Mouse (Mus musculus) gastrocnemius, postnatal 36 days (tissue): ENCODE measurements around the gene Ppp1r21. TPM values are rescaled to one million over a fixed set of nuclear protein-coding genes. Genes with fewer than 3 reads are reported as not detected.

Experiments
- DNase-seq, 2 experiments: peaks; one replicate each; pipeline ENCODE4 v3.0.0; 2022
- intact Hi-C: fragments of 180-260 bp; cut with DNase I; formaldehyde crosslinking; loops from one replicate; pipeline ENCODE4 v1.15.1; 2025
- total RNA-seq, 2 experiments: library from RNA; stranded (reverse); gene quantifications; 2 replicates each; pipeline ENCODE4 v1.2.3; 2021

Gene Ppp1r21
- total RNA-seq, 2 experiments from 2014 or later: 4.5 to 4.7 TPM

GRCm38 (mm10) chr17:88511095-88511551 lies 18.8 kb upstream of the Ppp1r21 start:
- peak; percentile 74 to 83 for DNase-seq
- intact Hi-C loops: loop anchor here (2.0 to 10.0 kb wide), 3 partner anchors 184 to 486 kb away; no protein-coding TSS in a partner anchor

- DNase-seq: no peak
- intact Hi-C loops: loop anchor here (10.0 kb wide), 1 partner anchor 492 kb away; no protein-coding TSS in a partner anchor
These were observed 13.4 kb upstream of the Ppp1r21 start for GRCm38 (mm10) chr17:88516477-88516876.

- intact Hi-C loops: no loop called here
- no peak for DNase-seq
These were observed 2.1 kb upstream of the Ppp1r21 start for GRCm38 (mm10) chr17:88527781-88528180.

- intact Hi-C loops: loop anchor here (2.0 kb wide), 1 partner anchor 111 kb away; no protein-coding TSS in a partner anchor
- no peak for DNase-seq
These were observed 310 bp downstream of the Ppp1r21 start for GRCm38 (mm10) chr17:88530236-88530619.

DNA sequence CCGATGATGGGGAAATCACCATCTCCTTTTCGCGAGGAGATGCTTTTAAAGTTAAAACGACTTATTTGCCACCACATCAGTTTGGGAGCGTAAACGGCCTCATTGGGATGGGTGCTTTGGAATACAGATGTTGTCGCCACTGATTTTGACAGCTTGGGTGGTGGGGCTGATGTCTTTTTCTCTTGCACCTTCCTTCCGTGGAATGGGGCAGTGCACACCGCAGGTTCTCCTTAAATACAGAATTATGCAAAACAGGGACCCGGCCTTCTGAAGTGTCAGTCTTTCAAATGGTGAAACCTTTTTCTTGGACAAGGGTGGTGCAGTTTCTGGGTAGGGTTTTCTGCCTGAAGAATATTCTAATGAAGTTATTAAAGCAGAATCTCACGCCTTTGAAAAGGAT lies 749 bp downstream of the Ppp1r21 start:
- no peak for DNase-seq
- intact Hi-C loops: loop anchor here (2.0 kb wide), 1 partner anchor 110 kb away; no protein-coding TSS in a partner anchor

DNA sequence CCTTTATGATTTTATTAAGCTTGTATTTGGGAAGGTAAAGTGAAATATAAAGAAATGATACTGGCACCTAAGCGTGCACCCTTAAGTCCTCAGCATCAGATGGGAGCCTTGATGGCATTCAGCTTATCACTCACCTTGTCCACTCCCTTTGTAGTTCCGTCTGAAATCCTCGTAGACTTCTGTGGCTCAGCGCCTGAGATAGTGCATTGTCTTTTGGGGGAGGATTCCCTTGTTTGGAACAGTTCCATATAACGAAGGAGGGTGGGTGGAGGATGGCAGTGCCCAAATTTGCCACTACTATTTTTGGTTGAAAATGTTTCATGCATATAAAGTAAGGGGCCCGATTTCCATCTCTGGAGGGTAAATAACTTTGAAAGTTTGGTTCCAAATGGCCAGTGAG lies 1.3 kb downstream of the Ppp1r21 start:
- no peak for DNase-seq
- intact Hi-C loops: loop anchor here (2.0 kb wide), 1 partner anchor 110 kb away; no protein-coding TSS in a partner anchor

GRCm38 (mm10) chr17:88537842-88538430 lies 8.0 kb downstream of the Ppp1r21 start:
- intact Hi-C loops: no loop called here
- no peak for DNase-seq

DNA sequence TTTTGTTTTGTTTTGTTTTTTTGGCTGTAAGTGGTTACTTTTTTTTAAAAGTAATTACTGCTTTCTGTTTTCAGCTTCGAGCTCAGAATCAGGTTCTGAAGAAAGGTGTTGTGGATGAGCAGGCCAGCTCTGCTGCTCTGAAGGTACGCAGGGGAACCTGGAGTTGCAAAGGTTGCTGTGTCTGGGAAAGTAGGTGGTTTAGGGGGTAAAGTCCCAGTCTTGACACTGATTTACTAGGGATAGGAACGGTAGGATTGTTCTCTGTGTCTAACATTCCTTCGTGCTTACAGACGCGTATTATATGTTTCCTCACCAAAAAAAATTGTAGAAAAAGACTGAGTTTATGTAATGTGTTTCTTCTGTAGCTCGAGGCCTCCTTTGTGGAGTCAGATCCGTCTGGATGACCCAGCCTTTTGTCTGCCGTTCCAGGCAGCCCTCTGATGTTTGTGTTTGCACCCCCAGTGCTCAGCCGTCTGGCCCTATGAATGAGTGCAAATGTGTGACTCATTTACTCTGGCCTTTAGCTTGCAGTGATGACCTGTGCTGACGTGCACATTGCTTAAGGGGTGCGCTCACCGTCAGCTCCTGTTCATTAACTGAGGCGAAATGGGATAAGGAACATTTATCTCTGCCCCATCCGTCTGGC lies 13.0 kb downstream of the Ppp1r21 start:
- intact Hi-C loops: no loop called here
- no peak for DNase-seq

DNA sequence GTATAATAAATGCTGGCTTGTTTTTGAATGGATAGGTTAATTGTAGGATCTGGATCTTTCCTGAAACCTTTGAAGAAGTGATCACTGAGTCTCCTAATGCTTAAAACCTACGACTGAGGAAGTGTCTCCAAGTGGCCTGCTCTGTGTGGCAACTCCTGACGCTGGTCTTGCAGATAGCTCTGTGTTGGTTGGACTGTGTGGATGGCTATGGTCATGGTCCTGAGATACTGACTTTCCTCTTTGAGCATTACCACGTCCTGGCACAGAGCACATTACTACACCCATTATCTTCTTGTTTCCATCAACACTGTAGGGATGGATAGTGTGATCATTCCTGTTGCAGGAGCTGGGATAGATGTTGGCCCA lies 13.5 kb downstream of the Ppp1r21 start:
- no peak for DNase-seq
- intact Hi-C loops: no loop called here

GRCm38 (mm10) chr17:88545217-88545784 lies 15.4 kb downstream of the Ppp1r21 start:
- DNase-seq: no peak
- intact Hi-C loops: no loop called here

GRCm38 (mm10) chr17:88546745-88547144 lies 16.8 kb downstream of the Ppp1r21 start:
- intact Hi-C loops: no loop called here
- DNase-seq: no peak

- intact Hi-C loops: no loop called here
These were observed 19.7 kb downstream of the Ppp1r21 start for GRCm38 (mm10) chr17:88549411-88550191.

GRCm38 (mm10) chr17:88550351-88550750 lies 20.4 kb downstream of the Ppp1r21 start:
- intact Hi-C loops: no loop called here
- DNase-seq: no peak

More at GRCm38 (mm10) chr17:88549411-88550191, 19.7 kb downstream of the Ppp1r21 start:
- DNase-seq: no peak

- intact Hi-C loops: no loop called here
- no peak for DNase-seq
These were observed 21.3 kb downstream of the Ppp1r21 start for GRCm38 (mm10) chr17:88550981-88551940.

GRCm38 (mm10) chr17:88552556-88552955 lies 22.6 kb downstream of the Ppp1r21 start:
- no peak for DNase-seq
- intact Hi-C loops: no loop called here

DNA sequence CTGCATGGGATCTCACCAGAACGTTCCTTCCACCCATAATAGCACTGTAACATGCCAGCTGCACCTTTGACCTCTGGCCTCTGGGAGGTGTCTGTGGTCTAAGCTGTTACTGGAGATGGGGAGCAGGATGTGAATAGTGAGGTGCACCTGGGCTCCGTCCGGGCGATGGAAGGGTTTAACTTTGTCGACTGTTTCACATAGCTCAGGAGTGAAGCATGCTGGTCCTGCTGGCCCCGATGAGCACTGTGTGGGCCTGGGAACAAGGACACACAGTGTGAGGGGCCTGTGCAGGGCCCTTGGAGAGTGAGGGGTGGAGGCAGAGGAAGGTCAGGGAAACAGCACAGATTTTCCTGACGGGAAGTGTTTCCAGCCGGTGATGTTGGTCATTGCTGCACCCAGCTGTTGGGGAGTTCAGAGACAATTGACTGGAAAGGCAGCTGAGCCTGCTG lies 23.1 kb downstream of the Ppp1r21 start:
- intact Hi-C loops: no loop called here
- DNase-seq: no peak

DNA sequence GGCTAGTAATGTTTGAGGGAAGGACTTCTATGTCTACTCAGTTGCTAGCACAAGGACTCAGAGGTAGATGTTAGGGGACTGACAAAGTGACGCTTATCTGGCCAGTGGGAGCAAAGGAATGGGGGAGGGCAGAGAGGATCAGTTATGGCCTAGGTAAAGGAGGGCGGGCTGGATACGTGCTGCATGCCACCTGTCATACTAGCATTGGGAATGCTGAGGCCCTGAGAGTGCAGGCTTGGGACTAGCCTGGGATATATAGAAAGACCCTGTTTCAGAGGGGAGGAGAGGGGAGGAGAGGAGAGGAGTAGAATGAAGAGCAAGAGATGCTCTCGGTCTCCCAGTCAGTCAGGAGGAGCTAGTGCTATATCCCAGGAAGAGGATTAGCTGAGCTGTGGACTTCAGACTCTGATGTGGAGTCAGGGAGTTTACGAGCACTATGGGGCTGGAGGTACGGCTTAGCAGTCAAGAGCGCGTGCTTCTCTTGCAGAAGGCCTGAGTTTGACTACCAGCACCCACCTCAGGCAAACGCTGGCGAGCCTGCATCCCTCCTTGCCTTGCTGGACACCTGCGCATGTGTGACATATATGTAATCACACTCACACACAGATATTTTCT lies 23.7 kb downstream of the Ppp1r21 start:
- no peak for DNase-seq
- intact Hi-C loops: no loop called here

DNA sequence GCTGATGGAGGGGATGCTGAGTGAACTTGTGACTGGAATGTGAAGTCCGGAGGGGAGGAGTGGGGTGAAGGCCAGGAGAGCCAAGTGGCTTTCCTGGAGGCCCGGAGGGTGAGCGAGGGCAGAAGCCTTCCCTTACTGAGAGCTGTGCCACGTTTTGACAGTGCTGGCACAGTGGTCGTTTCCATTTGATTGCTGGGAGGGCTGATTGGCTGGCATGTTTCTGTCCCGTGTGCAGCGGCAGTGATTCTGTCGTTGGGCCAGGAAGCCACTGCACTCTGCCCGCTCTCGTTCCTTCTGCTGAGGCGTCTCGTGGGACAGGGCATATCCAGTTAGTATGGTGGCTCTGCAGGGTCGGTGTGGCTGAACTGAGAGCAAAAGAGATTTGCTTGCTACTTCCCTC lies 26.3 kb downstream of the Ppp1r21 start:
- intact Hi-C loops: no loop called here
- DNase-seq: no peak

GRCm38 (mm10) chr17:88556688-88557087 lies 26.8 kb downstream of the Ppp1r21 start:
- no peak for DNase-seq
- intact Hi-C loops: no loop called here
